Mouse (Mus musculus): ENCODE results near the gene Pi16. TPM values are rescaled to one million over a fixed set of nuclear protein-coding genes. Genes with fewer than 3 reads are reported as not detected.
A peak's percentile ranks its signal among the peaks of the same experiment; 100 is the strongest.

The Pi16 gene
- polyA plus RNA-seq, 1 experiment: 24.5 TPM

DNA sequence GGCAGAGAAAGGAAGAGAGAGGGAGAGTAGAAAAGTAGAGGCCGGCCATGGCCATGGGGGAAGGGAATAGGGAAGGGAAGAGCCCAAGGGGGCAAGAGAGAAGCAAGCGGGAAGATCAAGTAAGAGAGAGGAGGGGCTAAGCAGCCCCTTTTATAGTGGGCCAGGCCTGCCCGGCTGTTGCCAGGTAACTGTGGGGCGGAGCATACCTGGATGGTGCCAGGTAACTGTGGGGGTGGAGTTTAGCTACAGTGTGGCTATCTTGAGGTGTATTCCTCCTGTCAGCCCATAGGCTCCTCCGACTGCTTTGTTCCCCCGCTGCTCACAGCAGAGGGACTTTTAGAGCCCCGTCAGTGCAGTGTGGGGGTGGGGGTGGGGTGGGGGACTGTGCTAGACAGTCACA is 51.2 kb downstream of the Pi16 start:
- Histone ChIP-seq H3K36me3 (ENCODE audit: control insufficient read depth, insufficient read depth, low read length) (no peaks in the 10 kb centered on the region), H3K27me3 (ENCODE audit: control insufficient read depth, insufficient read depth, low read length) (no peaks in the 10 kb centered on the region), H3K4me1 (replicated peaks; ENCODE audit: control insufficient read depth, insufficient read depth, low read length) (peaks cover 15% of the 10 kb centered on the region), H3K27ac (ENCODE audit: control insufficient read depth, insufficient read depth, low read length) (no peak overlapping the region), H3K4me3 (ENCODE audit: control insufficient read depth, insufficient read depth, low read length) (no peak overlapping the region)
- no peak for DNase-seq
- TF ChIP-seq CTCF (IDR thresholded peaks at IDR 0.05; ENCODE audit: borderline replicate concordance, control insufficient read depth, extremely low read depth, insufficient read depth, low read length, poor library complexity): no peak
- 98% methylated on average over 7 of the region's 7 CpGs for WGBS

DNA sequence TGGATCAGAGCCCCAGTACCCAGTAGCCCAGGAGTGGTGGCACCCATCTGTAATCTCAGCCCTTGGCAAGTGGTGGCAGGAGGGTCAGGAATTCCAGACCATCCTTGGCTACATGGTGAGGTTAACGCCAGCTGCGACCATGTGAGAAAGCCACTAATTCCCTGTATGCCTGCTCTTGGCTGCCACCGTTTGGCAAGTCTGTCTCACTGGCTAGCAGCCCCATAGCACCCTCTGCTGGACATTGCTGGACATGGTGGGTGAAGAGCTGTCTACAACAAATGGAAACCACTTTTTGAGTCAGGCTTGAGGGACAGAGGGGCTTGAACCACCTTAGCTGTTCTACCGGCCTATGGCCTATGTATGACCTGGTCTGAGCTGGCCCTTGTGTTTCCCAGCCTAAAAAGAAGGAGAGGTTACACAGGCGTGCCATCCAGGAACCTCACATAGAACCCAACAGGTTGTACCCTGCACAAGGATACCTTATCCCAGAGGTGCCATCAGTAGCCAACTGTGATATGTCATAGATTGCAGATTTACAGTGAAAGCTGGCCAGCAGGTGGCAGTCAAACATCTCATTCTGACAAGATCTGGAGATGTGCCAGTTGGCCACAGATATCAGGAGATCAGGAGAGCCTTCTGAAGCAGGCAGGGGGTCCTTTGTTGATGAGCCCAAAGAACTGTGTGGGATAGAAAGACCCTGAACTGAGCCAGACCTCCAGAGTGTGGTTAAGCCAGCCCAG is 53.7 kb downstream of the Pi16 start:
- TF ChIP-seq CTCF (IDR thresholded peaks at IDR 0.05; ENCODE audit: borderline replicate concordance, control insufficient read depth, extremely low read depth, insufficient read depth, low read length, poor library complexity) (peak; percentile 97), POLR2A (IDR thresholded peaks at IDR 0.05; ENCODE audit: control insufficient read depth, extremely low read depth, insufficient read depth, low read length, poor library complexity) (no peak)
- DNase-seq: peak; percentile 92
- 20% methylated on average over 5 of the region's 5 CpGs for WGBS
- H3K4me1 ChIP-seq (replicated peaks; ENCODE audit: control insufficient read depth, insufficient read depth, low read length): no peaks in the 10 kb centered on the region
- no peak overlapping the region for H3K4me3 ChIP-seq (ENCODE audit: control insufficient read depth, insufficient read depth, low read length)
- H3K27ac ChIP-seq (ENCODE audit: control insufficient read depth, insufficient read depth, low read length): no peak overlapping the region
- H3K27me3 ChIP-seq (ENCODE audit: control insufficient read depth, insufficient read depth, low read length): no peaks in the 10 kb centered on the region
- H3K36me3 ChIP-seq (ENCODE audit: control insufficient read depth, insufficient read depth, low read length): no peaks in the 10 kb centered on the region

DNA sequence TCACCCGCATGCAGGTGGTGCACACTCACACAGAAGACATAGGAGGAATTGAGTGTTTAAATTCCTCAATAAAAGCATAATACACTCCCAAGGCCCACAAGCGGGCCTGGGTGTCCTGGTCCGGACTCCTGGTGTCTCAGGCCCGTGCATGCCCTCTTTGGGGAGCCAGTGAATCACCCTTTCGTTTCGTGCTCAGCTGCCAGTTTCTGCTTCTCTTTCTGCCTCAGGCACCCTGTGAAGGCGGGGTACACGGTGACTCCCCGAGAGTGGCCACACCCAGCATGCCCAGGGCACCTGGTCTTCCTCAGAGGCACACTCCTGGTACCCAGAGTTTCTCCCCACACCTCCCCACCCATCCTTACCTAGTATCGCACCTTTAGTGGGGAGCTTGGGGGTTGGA is 58.4 kb downstream of the Pi16 start:
- DNase-seq: no peak
- H3K4me3 ChIP-seq (ENCODE audit: control insufficient read depth, insufficient read depth, low read length): no peak overlapping the region
- H3K36me3 ChIP-seq (ENCODE audit: control insufficient read depth, insufficient read depth, low read length): no peaks in the 10 kb centered on the region
- no peaks in the 10 kb centered on the region for H3K27me3 ChIP-seq (ENCODE audit: control insufficient read depth, insufficient read depth, low read length)
- no peaks in the 10 kb centered on the region for H3K4me1 ChIP-seq (replicated peaks; ENCODE audit: control insufficient read depth, insufficient read depth, low read length)
- TF ChIP-seq POLR2A (IDR thresholded peaks at IDR 0.05; ENCODE audit: control insufficient read depth, extremely low read depth, insufficient read depth, low read length, poor library complexity) (no peak), CTCF (IDR thresholded peaks at IDR 0.05; ENCODE audit: borderline replicate concordance, control insufficient read depth, extremely low read depth, insufficient read depth, low read length, poor library complexity) (no peak)
- 92% methylated on average over 10 of the region's 10 CpGs for WGBS
- no peak overlapping the region for H3K27ac ChIP-seq (ENCODE audit: control insufficient read depth, insufficient read depth, low read length)

DNA sequence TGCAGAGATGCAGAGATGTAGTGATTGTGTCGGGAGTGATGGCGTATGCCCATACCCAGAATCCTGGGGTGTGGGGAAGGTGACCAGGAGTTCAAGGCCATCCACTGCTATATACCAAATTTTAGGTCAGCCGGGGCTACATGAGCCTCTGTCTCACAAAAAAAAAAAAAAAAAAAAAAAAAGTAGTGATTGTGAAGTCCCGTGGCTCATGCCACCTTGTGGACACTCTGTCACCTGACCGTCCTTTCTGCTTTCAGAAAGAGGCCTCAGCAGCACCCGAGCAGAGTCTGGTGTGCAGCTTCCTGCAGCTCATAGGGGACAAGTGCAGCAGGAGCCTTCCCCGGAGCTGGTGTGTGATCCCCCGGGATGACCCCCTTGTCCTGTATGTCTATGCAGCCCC is 60.6 kb downstream of the Pi16 start:
- no peaks in the 10 kb centered on the region for H3K27me3 ChIP-seq (ENCODE audit: control insufficient read depth, insufficient read depth, low read length)
- H3K4me1 ChIP-seq (replicated peaks; ENCODE audit: control insufficient read depth, insufficient read depth, low read length): no peaks in the 10 kb centered on the region
- TF ChIP-seq CTCF (IDR thresholded peaks at IDR 0.05; ENCODE audit: borderline replicate concordance, control insufficient read depth, extremely low read depth, insufficient read depth, low read length, poor library complexity): no peak
- TF ChIP-seq POLR2A (IDR thresholded peaks at IDR 0.05; ENCODE audit: control insufficient read depth, extremely low read depth, insufficient read depth, low read length, poor library complexity): no peak
- WGBS: 85% methylated on average over 8 of the region's 8 CpGs
- H3K27ac ChIP-seq (ENCODE audit: control insufficient read depth, insufficient read depth, low read length): no peak overlapping the region
- no peaks in the 10 kb centered on the region for H3K36me3 ChIP-seq (ENCODE audit: control insufficient read depth, insufficient read depth, low read length)
- H3K4me3 ChIP-seq (ENCODE audit: control insufficient read depth, insufficient read depth, low read length): no peak overlapping the region
- no peak for DNase-seq

Other genes with a start within 250 kb of the Pi16 start
- 28.4 and 31.1 TPM in 2 replicates for gene Cdkn1a, start 226.7 kb upstream of the Pi16 start, polyA plus RNA-seq (2012; rRNA removed)
- gene Rab44, start 203.5 kb upstream of the Pi16 start, polyA plus RNA-seq (2012; rRNA removed): 8.3 and 8.9 TPM in 2 replicates
- gene Cpne5, start 79.5 kb upstream of the Pi16 start, polyA plus RNA-seq (2012; rRNA removed): 4.6 and 5.0 TPM in 2 replicates
- 57.1 and 65.9 TPM in 2 replicates for gene Ppil1, start 53.5 kb upstream of the Pi16 start, polyA plus RNA-seq (2012; rRNA removed)
- gene BC004004, start 48.9 kb upstream of the Pi16 start, polyA plus RNA-seq (2012; rRNA removed): 46.0 and 61.3 TPM in 2 replicates
- gene Mtch1, start 30.3 kb downstream of the Pi16 start, polyA plus RNA-seq (2012; rRNA removed): 332 and 354 TPM in 2 replicates
- 40.0 and 56.0 TPM in 2 replicates for gene Fgd2, start 43.2 kb downstream of the Pi16 start, polyA plus RNA-seq (2012; rRNA removed)
- gene Pim1, start 173.1 kb downstream of the Pi16 start, polyA plus RNA-seq (2012; rRNA removed): 92.7 and 128 TPM in 2 replicates
- gene Gm17657, start 232.0 kb downstream of the Pi16 start, polyA plus RNA-seq (2012; rRNA removed): not detected in 2 replicates
- 47.8 and 55.8 TPM in 2 replicates for gene Tbc1d22b, start 232.1 kb downstream of the Pi16 start, polyA plus RNA-seq (2012; rRNA removed)
- gene Tmem217, start 234.7 kb downstream of the Pi16 start, polyA plus RNA-seq (2012; rRNA removed): 0.49 and 0.62 TPM in 2 replicates